Mouse (Mus musculus): ENCODE results near the gene Pik3cg. TPM values are rescaled to one million over a fixed set of nuclear protein-coding genes. Genes with fewer than 3 reads are reported as not detected.
"Not testable (repeated sequence)": the region's sequence is repeated elsewhere in the genome, so short reads cannot be mapped to it uniquely, and the experiment has no call there.

The Pik3cg gene
- polyA plus RNA-seq (2016; fragmentation: Nextera tagmentation; extraction: Ambion mirVana) = 1.3 and 1.7 TPM in 2 replicates

- no peak within 1 kb of the TSS for H3K9ac ChIP-seq (replicated peaks)
- no peak within 1 kb of the TSS for H3K4me2 ChIP-seq
- no peak within 1 kb of the TSS for H3K4me3 ChIP-seq (replicated peaks)
- 73% methylated on average over 22 of the region's 22 CpGs for WGBS
- H3K27me3 ChIP-seq = no peaks in the 10 kb centered on the region
- H3K36me3 ChIP-seq = no peaks in the 10 kb centered on the region
- ATAC-seq (ENCODE audit: insufficient number of reproducible peaks, insufficient read depth, low FRiP score, low TSS enrichment, low read depth) = no peak
- H3K4me1 ChIP-seq (replicated peaks) = no peaks in the 10 kb centered on the region
- no peak within 1 kb of the TSS for H3K27ac ChIP-seq
- no peaks in the 10 kb centered on the region for H3K9me3 ChIP-seq
These were observed at the start of gene Pik3cg for GRCm38 (mm10) chr12:32207948-32208891. TSS of gene Pik3cg (minus strand) at chr12:32208659.

- no peaks in the 10 kb centered on the region for H3K9me3 ChIP-seq
- no peaks in the 10 kb centered on the region for H3K36me3 ChIP-seq
- H3K4me3 ChIP-seq (replicated peaks) = no peak overlapping the region
- WGBS = 65% methylated on average over 2 of the region's 2 CpGs
- H3K27me3 ChIP-seq = peaks cover 7% of the 10 kb centered on the region; the same call in 1 of the 2 replicates
- H3K4me2 ChIP-seq = no peak overlapping the region
- H3K27ac ChIP-seq = no peak overlapping the region
- ATAC-seq (ENCODE audit: insufficient number of reproducible peaks, insufficient read depth, low FRiP score, low TSS enrichment, low read depth) = no peak
- no peak overlapping the region for H3K9ac ChIP-seq (replicated peaks)
- H3K4me1 ChIP-seq (replicated peaks) = no peaks in the 10 kb centered on the region
These were observed 40.0 kb upstream of the Pik3cg start for GRCm38 (mm10) chr12:32248483-32248882.

GRCm38 (mm10) chr12:32245566-32246233, 37.2 kb upstream of the Pik3cg start:
- no peak overlapping the region for H3K4me3 ChIP-seq (replicated peaks)
- ATAC-seq (ENCODE audit: insufficient number of reproducible peaks, insufficient read depth, low FRiP score, low TSS enrichment, low read depth) = no peak
- H3K4me2 ChIP-seq = no peak overlapping the region
- H3K27me3 ChIP-seq = peaks cover 7% of the 10 kb centered on the region; the same call in 1 of the 2 replicates
- no peaks in the 10 kb centered on the region for H3K9me3 ChIP-seq
- H3K36me3 ChIP-seq = no peaks in the 10 kb centered on the region
- 71% methylated on average over 5 of the region's 5 CpGs for WGBS
- no peak overlapping the region for H3K9ac ChIP-seq (replicated peaks)
- H3K27ac ChIP-seq = no peak overlapping the region
- H3K4me1 ChIP-seq (replicated peaks) = no peaks in the 10 kb centered on the region

GRCm38 (mm10) chr12:32243586-32243985, 35.1 kb upstream of the Pik3cg start:
- no peak for ATAC-seq (ENCODE audit: insufficient number of reproducible peaks, insufficient read depth, low FRiP score, low TSS enrichment, low read depth)
- Histone ChIP-seq H3K9ac (replicated peaks) (no peak overlapping the region), H3K4me3 (replicated peaks) (no peak overlapping the region), H3K27me3 (peaks cover 7% of the 10 kb centered on the region; the same call in 1 of the 2 replicates), H3K4me2 (no peak overlapping the region), H3K9me3 (no peaks in the 10 kb centered on the region), H3K27ac (no peak overlapping the region), H3K36me3 (no peaks in the 10 kb centered on the region), H3K4me1 (replicated peaks) (no peaks in the 10 kb centered on the region)
- WGBS = 81% methylated on average over 1 of the region's 1 CpGs

GRCm38 (mm10) chr12:32239134-32239533, 30.7 kb upstream of the Pik3cg start:
- 81% methylated on average over 3 of the region's 3 CpGs for WGBS
- not testable (repeated sequence) for H3K4me2 ChIP-seq; H3K36me3 ChIP-seq; H3K27ac ChIP-seq; H3K4me3 ChIP-seq (replicated peaks); H3K9me3 ChIP-seq; H3K9ac ChIP-seq (replicated peaks); H3K4me1 ChIP-seq (replicated peaks); H3K27me3 ChIP-seq; ATAC-seq (ENCODE audit: insufficient number of reproducible peaks, insufficient read depth, low FRiP score, low TSS enrichment, low read depth)

- H3K9ac ChIP-seq (replicated peaks) = no peak overlapping the region
- H3K4me2 ChIP-seq = no peak overlapping the region
- no peak overlapping the region for H3K4me3 ChIP-seq (replicated peaks)
- no peaks in the 10 kb centered on the region for H3K9me3 ChIP-seq
- H3K27ac ChIP-seq = no peak overlapping the region
- no peak for ATAC-seq (ENCODE audit: insufficient number of reproducible peaks, insufficient read depth, low FRiP score, low TSS enrichment, low read depth)
- 66% methylated on average over 5 of the region's 5 CpGs for WGBS
- no peaks in the 10 kb centered on the region; the same call in 1 of the 2 replicates for H3K4me1 ChIP-seq (replicated peaks)
- H3K27me3 ChIP-seq = no peaks in the 10 kb centered on the region
- H3K36me3 ChIP-seq = no peaks in the 10 kb centered on the region
These were observed 30.0 kb upstream of the Pik3cg start for GRCm38 (mm10) chr12:32238433-32238832.

- Histone ChIP-seq H3K4me2 (no peak overlapping the region), H3K4me1 (replicated peaks) (no peaks in the 10 kb centered on the region; the same call in 1 of the 2 replicates), H3K27ac (no peak overlapping the region), H3K9ac (replicated peaks) (no peak overlapping the region), H3K4me3 (replicated peaks) (no peak overlapping the region), H3K36me3 (no peaks in the 10 kb centered on the region), H3K27me3 (no peaks in the 10 kb centered on the region), H3K9me3 (no peaks in the 10 kb centered on the region)
- 53% methylated on average over 5 of the region's 5 CpGs for WGBS
- no peak for ATAC-seq (ENCODE audit: insufficient number of reproducible peaks, insufficient read depth, low FRiP score, low TSS enrichment, low read depth)
These were observed 29.4 kb upstream of the Pik3cg start for GRCm38 (mm10) chr12:32237839-32238238.

GRCm38 (mm10) chr12:32237139-32237538, 28.7 kb upstream of the Pik3cg start:
- WGBS = 17% methylated on average over 1 of the region's 1 CpGs
- H3K27me3 ChIP-seq = no peaks in the 10 kb centered on the region
- no peaks in the 10 kb centered on the region; the same call in 1 of the 2 replicates for H3K4me1 ChIP-seq (replicated peaks)
- H3K4me3 ChIP-seq (replicated peaks) = no peak overlapping the region
- no peaks in the 10 kb centered on the region for H3K36me3 ChIP-seq
- H3K9ac ChIP-seq (replicated peaks) = no peak overlapping the region
- H3K4me2 ChIP-seq = no peak overlapping the region
- no peaks in the 10 kb centered on the region for H3K9me3 ChIP-seq
- ATAC-seq (ENCODE audit: insufficient number of reproducible peaks, insufficient read depth, low FRiP score, low TSS enrichment, low read depth) = no peak
- no peak overlapping the region for H3K27ac ChIP-seq

GRCm38 (mm10) chr12:32236450-32236849, 28.0 kb upstream of the Pik3cg start:
- Histone ChIP-seq H3K9me3 (no peaks in the 10 kb centered on the region), H3K4me1 (replicated peaks) (no peaks in the 10 kb centered on the region; the same call in 1 of the 2 replicates), H3K4me2 (no peak overlapping the region), H3K4me3 (replicated peaks) (no peak overlapping the region), H3K36me3 (no peaks in the 10 kb centered on the region), H3K27ac (no peak overlapping the region), H3K9ac (replicated peaks) (no peak overlapping the region), H3K27me3 (no peaks in the 10 kb centered on the region)
- 85% methylated on average over 3 of the region's 3 CpGs for WGBS
- ATAC-seq (ENCODE audit: insufficient number of reproducible peaks, insufficient read depth, low FRiP score, low TSS enrichment, low read depth) = no peak

GRCm38 (mm10) chr12:32233871-32234270, 25.4 kb upstream of the Pik3cg start:
- H3K36me3 ChIP-seq = no peaks in the 10 kb centered on the region
- H3K27ac ChIP-seq = no peak overlapping the region
- H3K4me3 ChIP-seq (replicated peaks) = no peak overlapping the region
- H3K4me2 ChIP-seq = no peak overlapping the region
- H3K9ac ChIP-seq (replicated peaks) = no peak overlapping the region
- WGBS = 72% methylated on average over 4 of the region's 4 CpGs
- H3K4me1 ChIP-seq (replicated peaks) = no peaks in the 10 kb centered on the region; the same call in 1 of the 2 replicates
- no peaks in the 10 kb centered on the region for H3K9me3 ChIP-seq
- H3K27me3 ChIP-seq = no peaks in the 10 kb centered on the region
- no peak for ATAC-seq (ENCODE audit: insufficient number of reproducible peaks, insufficient read depth, low FRiP score, low TSS enrichment, low read depth)

- H3K9ac ChIP-seq (replicated peaks) = no peak overlapping the region
- H3K27ac ChIP-seq = no peak overlapping the region
- H3K36me3 ChIP-seq = no peaks in the 10 kb centered on the region
- WGBS = 89% methylated on average over 1 of the region's 1 CpGs
- H3K4me3 ChIP-seq (replicated peaks) = no peak overlapping the region
- no peaks in the 10 kb centered on the region for H3K27me3 ChIP-seq
- H3K4me1 ChIP-seq (replicated peaks) = no peaks in the 10 kb centered on the region
- no peak for ATAC-seq (ENCODE audit: insufficient number of reproducible peaks, insufficient read depth, low FRiP score, low TSS enrichment, low read depth)
- H3K9me3 ChIP-seq = no peaks in the 10 kb centered on the region
- no peak overlapping the region for H3K4me2 ChIP-seq
These were observed 22.9 kb upstream of the Pik3cg start for GRCm38 (mm10) chr12:32231398-32231797.

Data from limb, embryonic 12.5 days (tissue).